Mouse (Mus musculus) liver, embryonic 15.5 days (tissue): Measurements from ENCODE around the gene Mast4. TPM values are rescaled to one million over a fixed set of nuclear protein-coding genes. Genes with fewer than 3 reads are reported as not detected.

Experiments used
- ATAC-seq: fragments of 200-750 bp; cut with Nextera tagmentation; 2 replicates; pipeline ENCODE4 v1.8.0; 2017; ENCODE audit warnings: moderate number of reproducible peaks, mild to moderate bottlenecking, moderate library complexity; ENCODE audit not compliant: insufficient read depth
- H3K27ac ChIP-seq: fragments of 300-500 bp; sonication (generic); replicated peaks from 2 replicates; pipeline ENCODE4 v1.5.1; 2015; ENCODE audit warnings: mild to moderate bottlenecking, inconsistent platforms
- H3K27me3 ChIP-seq: fragments of 300-500 bp; sonication (generic); 2 replicates; pipeline ENCODE4 v1.6.1; 2015; ENCODE audit warnings: mild to moderate bottlenecking, inconsistent platforms
- H3K36me3 ChIP-seq: fragments of 300-500 bp; sonication (generic); replicated peaks from 2 replicates; pipeline ENCODE4 v1.6.1; 2015; ENCODE audit warnings: moderate library complexity, mild to moderate bottlenecking, inconsistent platforms
- H3K4me1 ChIP-seq: fragments of 300-500 bp; sonication (generic); replicated peaks from 2 replicates; pipeline ENCODE4 v1.6.1; 2015; ENCODE audit warnings: inconsistent platforms
- H3K4me2 ChIP-seq: fragments of 300-500 bp; sonication (generic); 2 replicates; pipeline ENCODE4 v1.6.1; 2015; ENCODE audit warnings: moderate library complexity, mild to moderate bottlenecking, inconsistent platforms
- H3K4me3 ChIP-seq: fragments of 300-500 bp; sonication (generic); replicated peaks from 2 replicates; pipeline ENCODE4 v1.5.1; 2015; ENCODE audit warnings: mild to moderate bottlenecking, inconsistent platforms
- H3K9ac ChIP-seq: fragments of 300-500 bp; sonication (generic); 2 replicates; pipeline ENCODE4 v1.6.1; 2015; ENCODE audit warnings: moderate library complexity, mild to moderate bottlenecking, inconsistent platforms
- H3K9me3 ChIP-seq: fragments of 300-500 bp; sonication (generic); replicated peaks from 2 replicates; pipeline ENCODE4 v1.6.1; 2016; ENCODE audit warnings: inconsistent platforms
- WGBS: fragments of 180-500 bp; shearing (Covaris S2); methylation state at CpG from one replicate; pipeline ENCODE4 v1.1.7; 2015; ENCODE audit warnings: mixed read lengths; ENCODE audit not compliant: insufficient replicate concordance; 5-methylcytosine and 5-hydroxymethylcytosine counted together
- polyA plus RNA-seq: library from polyadenylated mRNA; unstranded; fragments of >200 nt; fragmentation: Nextera tagmentation; extraction: Ambion mirVana; gene quantifications from 2 replicates; pipeline ENCODE4 v1.2.1, GENCODE M21; 2015

The Mast4 gene
- polyA plus RNA-seq, 1 experiment from 2014 or later, result 2.1 TPM

- H3K36me3 ChIP-seq, result no peaks in the 10 kb centered on the region
- no peak overlapping the region for H3K27ac ChIP-seq
- ATAC-seq, result no peak
- WGBS, result 45% methylated on average over 4 of the region's 4 CpGs
- no peak overlapping the region for H3K4me2 ChIP-seq
- no peaks in the 10 kb centered on the region for H3K27me3 ChIP-seq
- H3K9me3 ChIP-seq, result no peaks in the 10 kb centered on the region
- H3K4me3 ChIP-seq, result no peak overlapping the region
- no peaks in the 10 kb centered on the region for H3K4me1 ChIP-seq
- H3K9ac ChIP-seq, result no peak overlapping the region
These were observed 260.8 kb downstream of the Mast4 start for GRCm38 (mm10) chr13:103073461-103073860.

DNA sequence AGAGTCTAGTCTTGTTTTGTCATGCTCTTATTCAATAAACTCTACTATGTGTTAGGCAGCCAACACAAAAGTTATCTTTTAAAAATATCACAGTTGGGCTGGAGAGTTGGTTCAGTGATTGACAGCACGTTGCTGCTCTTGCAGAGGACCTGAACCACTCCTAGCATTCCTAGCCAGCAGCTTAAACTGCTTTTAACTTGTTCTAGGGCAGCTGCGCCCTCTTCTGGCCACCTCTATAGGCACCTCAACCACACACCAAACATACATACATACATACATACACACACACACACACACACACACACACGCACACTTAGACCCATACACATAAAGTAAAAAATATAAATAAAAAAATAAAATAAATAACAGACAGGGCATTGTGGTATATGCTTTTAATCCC, 262.5 kb downstream of the Mast4 start:
- Histone ChIP-seq H3K9me3 (no peaks in the 10 kb centered on the region), H3K4me1 (no peaks in the 10 kb centered on the region), H3K27me3 (no peaks in the 10 kb centered on the region), H3K27ac (no peak overlapping the region), H3K36me3 (no peaks in the 10 kb centered on the region), H3K9ac (no peak overlapping the region), H3K4me3 (no peak overlapping the region), H3K4me2 (no peak overlapping the region)
- 58% methylated on average over 3 of the region's 3 CpGs for WGBS
- ATAC-seq, result no peak

GRCm38 (mm10) chr13:103067581-103068166, 266.6 kb downstream of the Mast4 start:
- H3K36me3 ChIP-seq, result no peaks in the 10 kb centered on the region
- H3K27me3 ChIP-seq, result no peaks in the 10 kb centered on the region
- H3K27ac ChIP-seq, result no peak overlapping the region
- no peaks in the 10 kb centered on the region for H3K9me3 ChIP-seq
- no peak overlapping the region for H3K4me2 ChIP-seq
- no peaks in the 10 kb centered on the region for H3K4me1 ChIP-seq
- ATAC-seq, result no peak
- WGBS, result 32% methylated on average over 7 of the region's 7 CpGs
- no peak overlapping the region for H3K9ac ChIP-seq
- H3K4me3 ChIP-seq, result no peak overlapping the region

- no peak overlapping the region for H3K27ac ChIP-seq
- H3K27me3 ChIP-seq, result no peaks in the 10 kb centered on the region
- no peak for ATAC-seq
- WGBS, result 28% methylated on average over 7 of the region's 7 CpGs
- H3K4me1 ChIP-seq, result no peaks in the 10 kb centered on the region
- H3K4me2 ChIP-seq, result no peak overlapping the region
- no peaks in the 10 kb centered on the region for H3K9me3 ChIP-seq
- no peak overlapping the region for H3K4me3 ChIP-seq
- no peak overlapping the region for H3K9ac ChIP-seq
- no peaks in the 10 kb centered on the region for H3K36me3 ChIP-seq
These were observed 268.9 kb downstream of the Mast4 start for GRCm38 (mm10) chr13:103065437-103065836.

DNA sequence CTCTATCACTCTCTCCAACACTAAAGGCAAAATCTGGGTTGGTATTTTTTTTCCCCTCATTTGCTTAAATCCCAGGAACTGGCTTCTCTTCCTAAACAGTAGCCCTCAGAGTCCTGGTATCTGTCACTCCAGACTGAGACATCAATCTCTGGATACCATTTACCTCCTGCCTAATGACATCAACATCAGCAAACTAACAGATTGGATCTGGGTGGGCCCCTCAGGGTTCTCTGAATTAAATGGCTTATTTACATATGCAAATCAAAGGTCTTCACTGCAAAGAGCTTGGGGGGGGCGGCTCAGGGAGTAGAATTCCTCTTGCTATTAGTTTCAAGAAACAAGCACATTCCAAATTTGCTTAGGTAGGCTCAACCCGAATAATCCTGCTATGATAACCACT, 272.6 kb downstream of the Mast4 start:
- H3K27ac ChIP-seq, result no peak overlapping the region
- H3K9ac ChIP-seq, result no peak overlapping the region
- no peaks in the 10 kb centered on the region for H3K36me3 ChIP-seq
- no peaks in the 10 kb centered on the region for H3K27me3 ChIP-seq
- no peak for ATAC-seq
- 54% methylated on average over 2 of the region's 2 CpGs for WGBS
- no peak overlapping the region for H3K4me2 ChIP-seq
- no peaks in the 10 kb centered on the region for H3K9me3 ChIP-seq
- no peaks in the 10 kb centered on the region for H3K4me1 ChIP-seq
- no peak overlapping the region for H3K4me3 ChIP-seq

- no peaks in the 10 kb centered on the region for H3K9me3 ChIP-seq
- H3K4me3 ChIP-seq, result no peak overlapping the region
- H3K27me3 ChIP-seq, result no peaks in the 10 kb centered on the region
- ATAC-seq, result no peak
- WGBS, result 71% methylated on average over 11 of the region's 11 CpGs
- H3K4me2 ChIP-seq, result no peak overlapping the region
- no peak overlapping the region for H3K9ac ChIP-seq
- no peaks in the 10 kb centered on the region for H3K4me1 ChIP-seq
- no peak overlapping the region for H3K27ac ChIP-seq
- no peaks in the 10 kb centered on the region for H3K36me3 ChIP-seq
These were observed 274.2 kb downstream of the Mast4 start for GRCm38 (mm10) chr13:103059995-103060652.

DNA sequence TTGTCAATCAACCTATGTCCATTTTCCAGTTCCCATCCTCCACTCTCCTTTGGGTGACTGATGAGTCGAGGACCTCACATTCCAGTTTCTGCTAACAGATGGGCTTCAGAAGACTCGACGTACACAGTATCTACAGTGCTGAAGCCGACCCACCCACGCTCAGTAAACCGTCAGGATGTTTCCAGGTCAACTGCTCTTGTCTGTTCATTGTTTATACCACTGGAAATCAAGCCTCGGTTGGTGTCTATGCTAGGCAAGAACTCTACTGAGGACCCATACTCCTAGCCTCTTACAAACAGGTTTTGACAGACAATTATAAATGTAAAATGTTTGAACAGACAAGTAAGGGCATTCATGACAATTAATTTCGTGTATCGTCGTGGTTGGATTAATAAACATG, 277.8 kb downstream of the Mast4 start:
- WGBS, result 59% methylated on average over 10 of the region's 10 CpGs
- H3K4me1 ChIP-seq, result no peaks in the 10 kb centered on the region
- no peaks in the 10 kb centered on the region for H3K36me3 ChIP-seq
- H3K27me3 ChIP-seq, result no peaks in the 10 kb centered on the region
- H3K4me3 ChIP-seq, result no peak overlapping the region
- no peak overlapping the region for H3K4me2 ChIP-seq
- no peak for ATAC-seq
- H3K9ac ChIP-seq, result no peak overlapping the region
- H3K27ac ChIP-seq, result no peak overlapping the region
- no peaks in the 10 kb centered on the region for H3K9me3 ChIP-seq

- 55% methylated on average over 7 of the region's 7 CpGs for WGBS
These were observed 281.6 kb downstream of the Mast4 start for GRCm38 (mm10) chr13:103052661-103053060.

DNA sequence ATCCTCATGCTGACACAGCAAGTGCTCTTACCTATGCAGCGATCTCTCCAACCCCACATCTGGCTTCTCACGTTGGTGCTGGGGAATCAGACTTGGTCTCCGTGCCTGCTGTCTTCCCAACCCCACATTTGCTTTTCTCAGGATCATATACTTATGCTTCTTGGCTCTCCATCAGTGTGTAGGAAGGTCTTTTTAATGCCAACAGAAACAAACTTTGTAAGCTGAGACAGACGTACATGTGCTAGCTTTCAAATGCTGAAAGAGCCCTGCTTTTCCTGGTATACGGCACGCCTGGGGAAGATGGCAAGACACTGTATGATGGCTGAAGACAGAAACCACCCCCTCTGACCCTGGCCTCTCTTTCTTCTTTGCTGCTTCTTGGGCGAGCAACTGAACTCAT, 285.3 kb downstream of the Mast4 start:
- Histone ChIP-seq H3K4me2 (no peak overlapping the region), H3K27me3 (no peaks in the 10 kb centered on the region), H3K4me3 (no peak overlapping the region), H3K4me1 (no peaks in the 10 kb centered on the region), H3K9ac (no peak overlapping the region), H3K36me3 (no peaks in the 10 kb centered on the region), H3K9me3 (no peaks in the 10 kb centered on the region), H3K27ac (no peak overlapping the region)
- 66% methylated on average over 7 of the region's 7 CpGs for WGBS
- ATAC-seq, result no peak

More at GRCm38 (mm10) chr13:103052661-103053060, 281.6 kb downstream of the Mast4 start:
- Histone ChIP-seq H3K4me1 (no peaks in the 10 kb centered on the region), H3K36me3 (no peaks in the 10 kb centered on the region), H3K27ac (no peak overlapping the region), H3K4me3 (no peak overlapping the region), H3K4me2 (no peak overlapping the region), H3K9me3 (no peaks in the 10 kb centered on the region), H3K27me3 (no peaks in the 10 kb centered on the region), H3K9ac (no peak overlapping the region)
- ATAC-seq, result no peak

- H3K9me3 ChIP-seq, result no peaks in the 10 kb centered on the region
- no peak for ATAC-seq
- no peaks in the 10 kb centered on the region for H3K27me3 ChIP-seq
- H3K4me1 ChIP-seq, result no peaks in the 10 kb centered on the region
- H3K4me3 ChIP-seq, result no peak overlapping the region
- no peak overlapping the region for H3K27ac ChIP-seq
- H3K36me3 ChIP-seq, result no peaks in the 10 kb centered on the region
- 66% methylated on average over 9 of the region's 9 CpGs for WGBS
- no peak overlapping the region for H3K9ac ChIP-seq
- H3K4me2 ChIP-seq, result no peak overlapping the region
These were observed 290.6 kb downstream of the Mast4 start for GRCm38 (mm10) chr13:103043692-103044091.

- H3K36me3 ChIP-seq, result no peaks in the 10 kb centered on the region
- no peak overlapping the region for H3K4me2 ChIP-seq
- no peaks in the 10 kb centered on the region for H3K4me1 ChIP-seq
- no peak for ATAC-seq
- no peak overlapping the region for H3K27ac ChIP-seq
- H3K9ac ChIP-seq, result no peak overlapping the region
- no peak overlapping the region for H3K4me3 ChIP-seq
- 57% methylated on average over 4 of the region's 4 CpGs for WGBS
- H3K9me3 ChIP-seq, result no peaks in the 10 kb centered on the region
- H3K27me3 ChIP-seq, result no peaks in the 10 kb centered on the region
These were observed 291.3 kb downstream of the Mast4 start for GRCm38 (mm10) chr13:103043011-103043410.

DNA sequence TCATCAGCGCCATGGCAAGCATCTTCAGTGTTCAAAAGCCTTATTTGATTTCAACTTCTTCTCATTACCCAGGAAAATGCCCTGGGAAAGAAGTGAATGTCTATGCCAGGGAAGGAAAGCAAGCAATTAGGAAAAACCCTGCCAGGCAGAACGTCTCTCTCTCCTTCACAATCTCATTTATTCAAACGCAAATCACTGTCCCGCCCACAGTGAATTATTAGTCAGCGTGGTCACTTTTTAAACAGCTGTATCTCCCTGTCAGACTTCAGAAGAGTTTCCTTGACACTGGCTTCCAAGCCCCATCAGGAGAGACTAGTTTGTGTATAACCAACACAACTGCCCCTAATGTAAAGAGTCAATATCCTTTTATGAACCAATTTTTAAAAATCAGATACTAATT, 296.8 kb downstream of the Mast4 start:
- ATAC-seq, result no peak
- Histone ChIP-seq H3K36me3 (no peaks in the 10 kb centered on the region), H3K9me3 (no peaks in the 10 kb centered on the region), H3K4me1 (no peaks in the 10 kb centered on the region), H3K27ac (no peak overlapping the region), H3K4me3 (no peak overlapping the region), H3K4me2 (no peak overlapping the region), H3K27me3 (no peaks in the 10 kb centered on the region), H3K9ac (no peak overlapping the region)
- 63% methylated on average over 5 of the region's 5 CpGs for WGBS
